Mouse (Mus musculus) regulatory T cell (primary cell): ENCODE results near the gene Zcchc24.

Experiments
- in situ Hi-C: fragments of 300-600 bp; cut with MboI, MseI; formaldehyde crosslinking; loops from one replicate; pipeline ENCODE4 v1.15.1; 2025; ENCODE audit warnings: high pct_unique_total_duplicates

The Zcchc24 gene

GRCm38 (mm10) chr14:25666668-25667376 lies 102.0 kb downstream of the Zcchc24 start:
- in situ Hi-C loops, result no loop called here

- in situ Hi-C loops, result no loop called here
These were observed 103.4 kb downstream of the Zcchc24 start for GRCm38 (mm10) chr14:25665314-25665970.

- in situ Hi-C loops, result no loop called here
These were observed 104.5 kb downstream of the Zcchc24 start for GRCm38 (mm10) chr14:25664310-25664695.

- in situ Hi-C loops, result no loop called here
These were observed 105.1 kb downstream of the Zcchc24 start for GRCm38 (mm10) chr14:25663649-25664309.
